Mouse (Mus musculus): ENCODE results near the gene Ift43.

DNA sequence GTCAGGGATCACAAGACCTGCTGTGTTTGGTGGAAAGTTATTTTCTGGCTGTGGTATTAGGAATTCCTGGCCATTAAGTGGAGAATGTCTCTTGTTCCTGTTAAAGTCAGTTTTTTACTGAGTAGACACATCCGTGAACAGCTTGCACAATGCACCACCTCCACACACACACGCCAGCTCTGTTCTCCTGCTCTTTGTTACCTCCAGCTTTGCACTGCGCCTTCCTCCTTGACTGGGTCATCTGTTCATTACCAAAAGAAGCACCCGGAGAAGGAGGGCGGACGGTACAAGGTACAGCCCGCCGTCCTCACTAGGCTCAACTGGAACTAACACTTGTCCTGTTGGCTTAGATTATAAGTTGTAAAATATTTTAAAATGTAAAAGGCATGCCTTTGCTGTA lies 20.3 kb downstream of the Ift43 start:
- TF ChIP-seq CTCF (IDR thresholded peaks at IDR 0.05; ENCODE audit: low read depth) (no peak), EP300 (IDR thresholded peaks at IDR 0.05; ENCODE audit: low read depth) (no peak)
